Mouse (Mus musculus): ENCODE data around the gene Cfap43.

DNA sequence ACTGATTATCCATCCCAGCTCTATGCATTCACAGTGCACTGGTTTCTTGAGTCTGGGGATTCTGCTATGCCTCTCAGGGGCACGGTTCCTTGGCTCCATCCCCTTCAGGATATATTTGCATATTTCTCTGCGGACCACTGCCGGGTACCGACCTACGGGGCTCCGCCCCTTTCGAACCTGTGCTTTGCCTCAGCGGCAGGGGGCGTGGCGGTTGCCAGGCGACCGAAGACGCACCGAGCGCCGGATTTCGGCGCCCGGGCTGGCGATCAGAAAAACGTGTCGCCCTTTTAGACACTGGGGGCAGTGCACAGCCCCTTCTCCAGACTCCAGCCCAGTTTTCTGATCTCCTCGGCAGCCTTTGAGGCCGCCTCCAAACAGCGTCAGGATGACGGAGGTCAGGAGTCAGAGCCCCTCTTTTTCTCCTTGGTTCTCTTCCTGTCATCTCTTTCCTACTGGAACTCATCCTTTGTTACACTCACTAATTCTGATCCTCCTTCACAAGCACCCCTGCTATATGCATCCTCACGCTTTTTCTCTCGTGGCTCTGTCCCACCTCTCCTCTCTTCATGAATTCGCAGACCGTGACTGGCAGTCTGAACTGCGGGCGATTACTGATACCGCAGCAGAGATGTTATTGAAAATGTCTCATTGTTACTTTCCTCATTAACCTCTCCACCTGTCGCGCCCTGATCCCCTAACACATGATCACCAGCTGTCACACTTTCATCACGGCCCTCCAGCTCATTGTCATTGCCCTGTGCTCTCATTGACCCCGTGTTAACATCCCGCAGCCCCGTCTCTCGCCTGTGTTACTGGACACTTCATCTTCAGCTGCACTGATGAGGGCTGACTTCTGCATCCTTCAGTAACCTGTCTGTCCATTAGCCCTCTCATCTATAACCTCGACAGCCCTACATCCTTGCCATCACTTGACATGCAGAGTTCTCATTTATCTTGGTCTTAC is 18.6 kb upstream of the Cfap43 start, which contains the start of gene Cfap58:
- TF ChIP-seq CTCF (IDR thresholded peaks at IDR 0.05; ENCODE audit: extremely low read depth, insufficient read depth, low read length) (no peak), POLR2A (IDR thresholded peaks at IDR 0.05; ENCODE audit: extremely low read depth, insufficient read depth, low read length) (no peak)

Data from cortical plate, adult 2 months (tissue).